Mouse (Mus musculus) neural tube, embryonic 10.5 days (tissue): ENCODE results near the gene Zfp324.

Experiments
- DNase-seq: peaks from one replicate; pipeline ENCODE4 v3.0.0-alpha.2; 2017; ENCODE audit warnings: low spot score; ENCODE audit errors: extremely low spot score

The Zfp324 gene

GRCm38 (mm10) chr7:13009143-13010004 lies 43.7 kb downstream of the Zfp324 start:
- peak; percentile 99 for DNase-seq

- peak; percentile 53 for DNase-seq
These were observed 44.6 kb downstream of the Zfp324 start, which contains the start of gene Zbtb45 for GRCm38 (mm10) chr7:13010005-13010908. TSS of gene Zbtb45 (minus strand) at chr7:13010034.

- DNase-seq: no peak
These were observed 48.0 kb downstream of the Zfp324 start for GRCm38 (mm10) chr7:13013671-13014070.

GRCm38 (mm10) chr7:13014275-13014839 lies 48.7 kb downstream of the Zfp324 start:
- DNase-seq: no peak

- DNase-seq: no peak
These were observed 49.6 kb downstream of the Zfp324 start for GRCm38 (mm10) chr7:13015217-13015616.

GRCm38 (mm10) chr7:13022773-13023535 lies 57.3 kb downstream of the Zfp324 start:
- peak; percentile 90 for DNase-seq
